Mouse (Mus musculus): ENCODE data around the gene Myl7. TPM values are rescaled to one million over a fixed set of nuclear protein-coding genes. Genes with fewer than 3 reads are reported as not detected.
"Not testable (repeated sequence)": the region's sequence is repeated elsewhere in the genome, so short reads cannot be mapped to it uniquely, and the experiment has no call there.

Gene Myl7
- polyA plus RNA-seq, 1 experiment from 2014 or later = not detected

DNA sequence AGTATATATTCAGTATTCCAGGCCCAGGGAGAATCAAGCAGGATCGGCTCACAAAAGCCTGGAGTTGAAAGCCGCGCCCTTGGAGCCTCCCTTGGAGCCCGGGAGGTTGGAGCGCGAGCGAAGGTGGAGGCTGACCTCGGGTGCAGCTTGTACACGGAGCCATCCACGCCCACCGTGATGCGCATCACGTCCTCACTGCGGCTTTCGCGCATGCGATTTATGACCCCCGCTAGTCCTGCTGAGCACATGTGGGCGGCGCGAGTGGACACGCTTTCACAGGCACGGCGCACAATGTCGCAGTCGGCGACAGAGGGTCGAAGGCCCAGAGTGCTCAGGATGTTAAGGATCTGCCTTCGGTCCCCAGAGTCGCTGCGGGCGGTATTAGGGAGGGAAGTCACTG, 3.4 kb upstream of the Myl7 start:
- Histone ChIP-seq H3K4me1 (peaks cover 24% of the 10 kb centered on the region), H3K9me3 (replicated peaks) (no peaks in the 10 kb centered on the region), H3K4me2 (peak overlapping the region; percentile 64), H3K4me3 (peak overlapping the region; percentile 39), H3K27me3 (peaks cover 28% of the 10 kb centered on the region), H3K27ac (peak overlapping the region; percentile 52), H3K36me3 (ENCODE audit: poor library complexity, severe bottlenecking) (no peaks in the 10 kb centered on the region), H3K9ac (peak overlapping the region; percentile 63)
- under 1% methylated on average over 32 of the region's 32 CpGs for WGBS
- ATAC-seq = peak; percentile 80

DNA sequence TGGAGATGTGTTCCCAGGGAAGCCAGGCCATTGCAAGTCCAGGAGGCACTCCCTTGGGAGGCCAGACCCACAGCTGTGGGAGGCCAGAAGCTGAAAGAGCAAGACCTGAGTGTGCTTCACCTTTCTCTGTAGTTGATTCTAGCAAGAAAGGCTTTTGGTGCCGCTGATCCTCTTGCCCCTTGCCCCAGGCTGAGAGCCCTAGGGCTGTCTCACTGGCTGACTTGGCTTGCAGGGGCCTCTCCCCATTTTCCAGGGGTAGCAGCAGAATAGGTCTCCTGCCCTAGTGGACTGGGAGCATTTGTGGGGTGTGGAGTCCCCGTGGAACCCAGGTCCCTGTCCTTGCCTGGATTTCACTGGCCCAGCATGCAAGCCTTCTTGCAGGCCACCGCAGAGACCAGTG, 2.7 kb upstream of the Myl7 start:
- Histone ChIP-seq H3K27ac (peak overlapping the region; percentile 52; the same call in 1 of the 2 replicates), H3K4me1 (peaks cover 24% of the 10 kb centered on the region), H3K9me3 (replicated peaks) (no peaks in the 10 kb centered on the region), H3K27me3 (peaks cover 32% of the 10 kb centered on the region), H3K4me3 (peak overlapping the region; percentile 39), H3K9ac (peak overlapping the region; percentile 63), H3K36me3 (ENCODE audit: poor library complexity, severe bottlenecking) (no peaks in the 10 kb centered on the region), H3K4me2 (peak overlapping the region; percentile 64)
- ATAC-seq = peak; percentile 8
- WGBS = 21% methylated on average over 3 of the region's 3 CpGs

DNA sequence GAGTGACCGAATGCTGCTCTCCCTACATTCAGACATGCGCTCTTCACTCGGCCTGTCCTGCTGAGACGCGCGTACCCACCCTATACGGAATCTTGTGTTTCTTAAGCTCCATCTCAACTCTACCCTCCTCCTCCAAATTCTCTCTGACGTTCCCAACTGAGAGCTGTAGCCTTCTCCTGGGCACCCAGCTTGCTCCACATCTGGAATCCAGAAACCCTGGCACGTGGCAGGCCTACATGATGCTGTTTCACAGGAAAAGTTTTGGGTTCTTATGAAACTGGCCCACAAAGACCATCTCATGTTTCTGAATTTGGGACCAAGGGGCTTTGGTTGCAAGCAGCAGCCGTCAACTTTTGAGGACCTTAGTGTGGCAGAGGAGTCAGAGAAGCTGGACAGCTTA, 704 bp upstream of the Myl7 start:
- H3K27me3 ChIP-seq = peaks cover 32% of the 10 kb centered on the region
- H3K27ac ChIP-seq = no peak overlapping the region
- peaks cover 24% of the 10 kb centered on the region for H3K4me1 ChIP-seq
- no peaks in the 10 kb centered on the region for H3K9me3 ChIP-seq (replicated peaks)
- no peaks in the 10 kb centered on the region for H3K36me3 ChIP-seq (ENCODE audit: poor library complexity, severe bottlenecking)
- no peak for ATAC-seq
- 90% methylated on average over 10 of the region's 10 CpGs for WGBS
- no peak overlapping the region for H3K9ac ChIP-seq
- no peak overlapping the region for H3K4me2 ChIP-seq
- H3K4me3 ChIP-seq = no peak overlapping the region

DNA sequence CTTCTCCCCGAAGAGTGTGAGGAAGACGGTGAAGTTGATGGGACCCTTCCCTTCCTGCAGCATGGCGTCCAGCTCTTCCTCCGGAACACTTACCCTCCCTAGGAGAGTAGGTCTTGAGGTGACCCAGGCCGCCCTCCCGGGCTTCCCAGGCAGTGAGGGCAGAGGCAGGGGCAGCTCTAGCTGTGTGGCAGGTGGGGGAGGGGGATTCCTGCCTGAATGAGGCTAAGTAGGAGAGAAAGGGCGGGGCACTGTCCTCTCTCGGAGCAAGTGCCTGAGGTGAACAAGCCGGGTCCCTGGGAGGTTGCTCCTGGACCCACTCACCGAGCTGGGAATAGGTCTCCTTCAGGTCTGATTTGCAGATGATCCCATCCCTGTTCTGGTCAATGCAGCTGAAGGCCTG, 743 bp downstream of the Myl7 start:
- ATAC-seq = no peak
- no peak overlapping the region for H3K9ac ChIP-seq
- H3K36me3 ChIP-seq (ENCODE audit: poor library complexity, severe bottlenecking) = no peaks in the 10 kb centered on the region
- peaks cover 32% of the 10 kb centered on the region for H3K27me3 ChIP-seq
- no peak overlapping the region for H3K27ac ChIP-seq
- WGBS = 12% methylated on average over 10 of the region's 10 CpGs
- no peak overlapping the region for H3K4me2 ChIP-seq
- no peaks in the 10 kb centered on the region for H3K9me3 ChIP-seq (replicated peaks)
- H3K4me1 ChIP-seq = peaks cover 20% of the 10 kb centered on the region
- H3K4me3 ChIP-seq = no peak overlapping the region

DNA sequence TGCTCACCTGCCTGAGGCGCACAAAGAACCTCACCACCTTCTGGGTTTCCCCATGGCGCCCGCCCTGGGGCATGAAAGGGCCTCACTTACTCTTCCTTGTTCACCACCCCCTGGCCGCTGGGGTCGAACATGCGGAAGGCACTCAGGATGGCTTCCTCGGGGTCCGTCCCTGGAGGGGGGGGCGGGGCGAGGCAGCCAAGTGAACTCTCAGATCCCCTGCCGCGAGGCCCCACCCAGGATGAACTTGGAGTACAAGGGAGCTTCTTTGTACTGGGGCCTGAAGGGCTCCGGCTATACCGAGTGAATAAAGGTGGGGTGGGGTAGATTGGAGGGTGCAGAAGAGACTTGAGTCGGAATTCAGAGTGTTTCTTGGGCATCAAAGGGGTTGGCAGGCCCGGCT, 1.4 kb downstream of the Myl7 start:
- H3K9ac ChIP-seq = no peak overlapping the region
- no peak overlapping the region for H3K27ac ChIP-seq
- peaks cover 14% of the 10 kb centered on the region for H3K4me1 ChIP-seq
- H3K27me3 ChIP-seq = peaks cover 32% of the 10 kb centered on the region
- H3K9me3 ChIP-seq (replicated peaks) = no peaks in the 10 kb centered on the region
- ATAC-seq = no peak
- 11% methylated on average over 16 of the region's 16 CpGs for WGBS
- H3K4me3 ChIP-seq = no peak overlapping the region
- H3K4me2 ChIP-seq = no peak overlapping the region
- H3K36me3 ChIP-seq (ENCODE audit: poor library complexity, severe bottlenecking) = no peaks in the 10 kb centered on the region

DNA sequence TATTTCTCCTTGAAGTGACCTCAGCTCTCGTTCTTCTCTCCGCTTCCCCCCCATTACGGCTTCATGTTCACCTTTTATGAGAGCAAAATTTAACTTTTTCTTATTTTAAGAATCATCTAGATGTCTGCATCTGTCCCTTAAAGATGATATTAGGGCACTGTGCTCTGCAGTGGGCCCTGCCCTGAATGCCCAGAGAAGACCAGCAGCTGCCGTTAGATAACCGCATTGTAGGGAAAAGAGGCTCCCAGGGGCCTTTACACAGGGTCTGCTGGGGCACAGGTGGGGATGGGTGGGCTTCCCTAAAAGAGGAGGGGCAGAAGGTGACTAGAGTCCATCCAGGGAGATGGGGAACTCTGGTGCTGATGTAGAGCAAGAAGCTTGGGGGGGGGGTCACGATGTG, 4.8 kb downstream of the Myl7 start:
- no peak overlapping the region for H3K27ac ChIP-seq
- H3K4me3 ChIP-seq = no peak overlapping the region
- no peak overlapping the region for H3K9ac ChIP-seq
- ATAC-seq = no peak
- no peak overlapping the region for H3K4me2 ChIP-seq
- no peaks in the 10 kb centered on the region for H3K9me3 ChIP-seq (replicated peaks)
- peaks cover 20% of the 10 kb centered on the region for H3K27me3 ChIP-seq
- H3K4me1 ChIP-seq = 0 out of 2 replicates have a peak, but pooled peaks cover 4% of the 10 kb centered on the region
- WGBS = 74% methylated on average over 6 of the region's 6 CpGs
- no peaks in the 10 kb centered on the region for H3K36me3 ChIP-seq (ENCODE audit: poor library complexity, severe bottlenecking)

DNA sequence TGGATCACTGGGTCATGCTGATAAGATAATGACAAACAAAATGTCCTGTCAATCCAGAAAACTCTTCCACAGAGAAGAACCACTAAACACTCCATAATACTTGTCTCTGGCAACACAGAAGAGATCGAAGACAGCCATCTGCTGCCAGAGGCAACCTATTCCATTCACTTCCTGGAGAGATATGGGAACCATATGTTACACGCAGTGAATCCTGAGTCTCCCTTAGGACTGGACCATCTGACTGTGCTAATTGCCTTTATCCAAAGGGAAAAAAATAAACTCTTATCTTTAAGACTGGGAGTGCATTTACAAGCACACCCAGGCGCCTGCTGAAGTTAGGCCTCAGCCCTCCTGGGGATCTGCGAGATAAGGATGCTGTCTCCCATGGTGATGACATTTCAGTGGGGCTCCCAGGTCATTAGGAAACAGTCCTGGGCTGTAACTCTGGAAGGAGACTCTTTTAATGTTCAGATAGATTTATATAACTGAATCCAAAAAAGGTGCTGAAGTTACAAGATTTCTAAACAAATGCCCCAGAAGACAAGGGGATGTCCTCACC, 5.7 kb downstream of the Myl7 start:
- ATAC-seq = 0 out of 2 replicates have a peak, but pooled peaks have one; percentile 19

DNA sequence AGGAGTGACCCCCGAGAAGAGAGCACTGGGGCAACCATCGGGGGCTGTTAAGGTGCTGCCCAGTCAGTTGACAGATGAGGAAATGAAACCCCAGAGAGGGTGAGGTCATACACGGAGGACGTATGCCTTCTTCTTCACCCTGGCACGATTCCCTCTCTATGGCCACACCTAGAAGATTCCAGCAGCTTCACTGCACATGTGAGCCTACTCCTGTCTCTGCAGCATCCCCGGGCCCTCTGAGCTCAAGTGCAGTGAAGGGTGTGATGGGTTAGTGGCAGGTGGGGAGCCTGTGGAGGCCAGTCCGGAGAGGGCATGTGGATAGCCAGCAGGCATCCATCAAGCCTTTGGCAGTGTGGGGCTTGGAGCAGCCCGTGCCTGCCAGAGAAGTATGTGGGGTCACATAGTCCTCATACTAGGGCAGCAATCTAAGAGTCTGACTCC, 6.4 kb downstream of the Myl7 start:
- Histone ChIP-seq H3K4me2 (no peak overlapping the region), H3K27ac (no peak overlapping the region; the same call in 1 of the 2 replicates), H3K9ac (no peak overlapping the region), H3K4me3 (no peak overlapping the region), H3K36me3 (ENCODE audit: poor library complexity, severe bottlenecking) (no peaks in the 10 kb centered on the region), H3K27me3 (peaks cover 6% of the 10 kb centered on the region), H3K4me1 (peaks cover 7% of the 10 kb centered on the region), H3K9me3 (replicated peaks) (no peaks in the 10 kb centered on the region)
- 73% methylated on average over 8 of the region's 8 CpGs for WGBS
- ATAC-seq = no peak

More for the DNA sequence above, 5.7 kb downstream of the Myl7 start:
- H3K27ac ChIP-seq = peak overlapping the region; percentile 14
- H3K4me2 ChIP-seq = no peak overlapping the region
- H3K4me1 ChIP-seq = 0 out of 2 replicates have a peak, but pooled peaks cover 4% of the 10 kb centered on the region
- 69% methylated on average over 4 of the region's 4 CpGs for WGBS
- H3K9me3 ChIP-seq (replicated peaks) = no peaks in the 10 kb centered on the region
- H3K36me3 ChIP-seq (ENCODE audit: poor library complexity, severe bottlenecking) = no peaks in the 10 kb centered on the region
- H3K9ac ChIP-seq = no peak overlapping the region
- H3K27me3 ChIP-seq = peaks cover 14% of the 10 kb centered on the region
- H3K4me3 ChIP-seq = no peak overlapping the region

DNA sequence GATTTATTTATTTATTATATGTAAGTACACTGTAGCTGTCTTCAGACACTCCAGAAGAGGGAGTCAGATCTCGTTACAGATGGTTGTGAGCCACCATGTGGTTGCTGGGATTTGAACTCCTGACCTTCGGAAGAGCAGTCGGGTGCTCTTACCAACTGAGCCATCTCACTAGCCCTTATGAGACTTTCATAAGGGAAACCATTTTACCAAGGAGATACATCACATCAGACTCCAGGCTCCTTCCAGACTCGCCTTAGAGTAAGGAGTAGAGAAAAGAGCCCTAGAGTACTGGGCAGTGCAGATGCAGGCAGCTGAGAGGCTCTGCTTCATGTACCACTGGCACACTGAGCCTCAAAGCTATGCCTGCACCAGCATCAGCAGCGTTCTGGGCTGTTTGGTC, 10.0 kb downstream of the Myl7 start:
- H3K4me3 ChIP-seq; H3K9me3 ChIP-seq (replicated peaks); H3K27me3 ChIP-seq; H3K4me2 ChIP-seq; H3K9ac ChIP-seq; H3K27ac ChIP-seq; ATAC-seq; H3K36me3 ChIP-seq (ENCODE audit: poor library complexity, severe bottlenecking): not testable (repeated sequence)
- WGBS = 81% methylated on average over 5 of the region's 5 CpGs
- peaks cover 14% of the 10 kb centered on the region for H3K4me1 ChIP-seq

DNA sequence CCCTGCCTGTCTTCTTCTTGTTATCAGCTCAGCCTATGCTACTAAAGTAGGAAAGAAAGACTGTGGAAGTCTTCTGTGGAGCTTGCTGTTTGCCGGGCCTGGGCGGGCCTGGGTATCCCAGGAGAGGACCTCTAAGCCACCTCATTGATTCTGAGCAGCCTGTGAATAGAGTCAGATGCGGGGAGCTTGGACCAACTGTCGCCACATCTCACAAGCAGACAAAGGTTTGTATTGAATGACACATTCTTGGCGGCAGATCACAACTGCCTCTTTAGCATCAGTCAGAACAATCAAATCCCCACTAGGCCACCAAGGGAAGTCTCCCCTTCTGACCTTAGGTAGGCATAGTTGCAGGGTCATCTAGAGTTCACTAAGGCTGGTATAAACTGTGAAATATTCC, 11.3 kb downstream of the Myl7 start:
- Histone ChIP-seq H3K27ac (0 out of 2 replicates have a peak overlapping the region, but pooled peaks have one; percentile 19), H3K4me2 (no peak overlapping the region), H3K4me3 (no peak overlapping the region), H3K36me3 (ENCODE audit: poor library complexity, severe bottlenecking) (no peaks in the 10 kb centered on the region), H3K27me3 (no peaks in the 10 kb centered on the region), H3K9ac (no peak overlapping the region), H3K4me1 (peaks cover 14% of the 10 kb centered on the region), H3K9me3 (replicated peaks) (no peaks in the 10 kb centered on the region)
- WGBS = 9% methylated on average over 5 of the region's 5 CpGs
- ATAC-seq = no peak

DNA sequence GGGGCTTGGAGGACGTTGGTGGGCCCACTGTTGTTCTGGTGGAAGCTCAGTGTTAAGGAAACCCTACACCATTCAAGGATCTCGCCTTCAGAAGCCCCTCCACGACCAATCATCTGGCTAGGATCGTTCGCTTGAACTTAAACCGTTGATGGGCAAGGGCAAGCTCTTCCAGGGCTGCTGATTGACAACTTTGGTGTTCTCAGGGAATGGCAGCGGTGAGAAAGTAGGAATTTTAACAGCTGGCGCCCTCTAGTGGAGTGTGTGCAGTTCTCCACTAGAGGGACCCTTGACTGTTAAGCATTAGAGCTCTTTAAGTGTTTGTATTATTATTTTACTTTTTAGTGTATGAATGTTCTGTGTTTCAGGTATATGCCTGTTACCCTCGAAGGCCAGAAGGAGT, 12.4 kb downstream of the Myl7 start:
- no peaks in the 10 kb centered on the region for H3K9me3 ChIP-seq (replicated peaks)
- H3K36me3 ChIP-seq (ENCODE audit: poor library complexity, severe bottlenecking) = no peaks in the 10 kb centered on the region
- no peak overlapping the region; the same call in 1 of the 2 replicates for H3K27ac ChIP-seq
- no peak overlapping the region for H3K4me2 ChIP-seq
- peak; percentile 43 for ATAC-seq
- H3K27me3 ChIP-seq = no peaks in the 10 kb centered on the region
- peaks cover 10% of the 10 kb centered on the region for H3K4me1 ChIP-seq
- H3K9ac ChIP-seq = no peak overlapping the region
- WGBS = 17% methylated on average over 9 of the region's 9 CpGs
- H3K4me3 ChIP-seq = no peak overlapping the region

DNA sequence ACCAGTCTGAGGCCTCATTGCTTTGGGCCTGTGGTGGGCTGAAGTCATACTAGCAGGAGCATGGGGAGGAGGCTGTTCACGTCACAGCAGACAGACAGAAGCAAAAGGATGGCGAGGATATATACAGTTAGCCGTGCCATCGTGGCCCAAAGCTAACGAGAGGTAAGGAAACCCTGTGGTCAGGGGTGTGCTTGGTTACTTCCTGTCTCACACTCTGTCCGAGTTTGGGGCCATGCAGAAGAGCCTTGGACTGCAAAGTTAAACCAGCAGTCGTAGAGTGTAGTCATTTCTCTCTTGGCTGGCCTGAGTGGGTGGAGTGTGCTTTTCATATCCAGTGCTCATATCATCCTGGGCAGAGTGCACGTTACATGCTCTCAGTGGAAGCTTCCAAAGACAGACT, 16.1 kb downstream of the Myl7 start:
- H3K9ac ChIP-seq = no peak overlapping the region
- no peaks in the 10 kb centered on the region for H3K27me3 ChIP-seq
- no peaks in the 10 kb centered on the region for H3K36me3 ChIP-seq (ENCODE audit: poor library complexity, severe bottlenecking)
- 84% methylated on average over 8 of the region's 8 CpGs for WGBS
- H3K4me2 ChIP-seq = no peak overlapping the region
- no peaks in the 10 kb centered on the region for H3K9me3 ChIP-seq (replicated peaks)
- H3K4me3 ChIP-seq = no peak overlapping the region
- no peak overlapping the region for H3K27ac ChIP-seq
- H3K4me1 ChIP-seq = peaks cover 12% of the 10 kb centered on the region
- ATAC-seq = no peak

DNA sequence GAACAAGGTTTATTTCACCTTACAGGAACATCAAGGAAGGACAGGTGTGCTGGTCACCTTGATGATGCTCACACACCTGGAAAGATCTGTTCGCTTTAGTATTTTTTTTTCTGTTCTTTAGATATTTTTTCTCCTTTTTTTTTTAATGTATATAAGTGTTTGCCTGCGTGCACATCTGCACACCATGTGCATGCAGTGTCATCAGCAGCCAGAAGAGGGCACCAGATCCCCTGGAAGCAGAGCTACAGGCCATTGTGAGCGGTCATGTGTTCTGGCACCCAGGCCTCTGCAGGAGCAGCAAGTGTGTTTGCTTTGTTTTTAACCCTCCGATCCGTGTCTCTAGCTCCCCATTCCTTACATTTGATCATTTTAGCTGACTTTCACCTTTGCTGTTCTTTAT, 18.7 kb downstream of the Myl7 start:
- Histone ChIP-seq H3K27me3 (no peaks in the 10 kb centered on the region), H3K4me3 (no peak overlapping the region), H3K4me2 (no peak overlapping the region), H3K9me3 (replicated peaks) (no peaks in the 10 kb centered on the region), H3K9ac (no peak overlapping the region), H3K4me1 (peaks cover 21% of the 10 kb centered on the region), H3K27ac (no peak overlapping the region), H3K36me3 (ENCODE audit: poor library complexity, severe bottlenecking) (peaks cover 17% of the 10 kb centered on the region)
- 53% methylated on average over 5 of the region's 5 CpGs for WGBS
- no peak for ATAC-seq
